Mouse (Mus musculus) cerebellum, adult (tissue): Measurements from ENCODE around the gene Bud31.
A peak's percentile ranks its signal among the peaks of the same experiment; 100 is the strongest.
"Not testable (repeated sequence)": the region's sequence is repeated elsewhere in the genome, so short reads cannot be mapped to it uniquely, and the experiment has no call there.

Experiments
- ATAC-seq: cut with Nextera tagmentation; 2 replicates; pipeline ENCODE4 v1.9.2; 2017; ENCODE audit warnings: mild to moderate bottlenecking, moderate library complexity, mixed read lengths; ENCODE audit not compliant: insufficient number of reproducible peaks, low FRiP score, low TSS enrichment

Gene Bud31

GRCm38 (mm10) chr5:145123396-145123795 lies 16.8 kb upstream of the Bud31 start:
- ATAC-seq, result no peak

- ATAC-seq, result no peak
Observed at GRCm38 (mm10) chr5:145126580-145126979, 13.6 kb upstream of the Bud31 start.

GRCm38 (mm10) chr5:145129124-145129523 lies 11.0 kb upstream of the Bud31 start:
- no peak for ATAC-seq

GRCm38 (mm10) chr5:145129773-145130172 lies 10.4 kb upstream of the Bud31 start:
- not testable (repeated sequence) for ATAC-seq

GRCm38 (mm10) chr5:145130191-145130590 lies 10.0 kb upstream of the Bud31 start:
- no peak for ATAC-seq

- no peak for ATAC-seq
Observed at GRCm38 (mm10) chr5:145130995-145131394, 9.2 kb upstream of the Bud31 start.

- not testable (repeated sequence) for ATAC-seq
Observed at GRCm38 (mm10) chr5:145133275-145133674, 6.9 kb upstream of the Bud31 start.

GRCm38 (mm10) chr5:145138836-145139235 lies 1.3 kb upstream of the Bud31 start:
- ATAC-seq, result no peak

- ATAC-seq, result no peak
Observed at GRCm38 (mm10) chr5:145140611-145141010, 449 bp downstream of the Bud31 start.

GRCm38 (mm10) chr5:145147748-145148147 lies 7.6 kb downstream of the Bud31 start:
- ATAC-seq, result no peak

- no peak for ATAC-seq
Observed at GRCm38 (mm10) chr5:145149294-145149693, 9.1 kb downstream of the Bud31 start.

GRCm38 (mm10) chr5:145152690-145153089 lies 12.5 kb downstream of the Bud31 start:
- no peak for ATAC-seq

- ATAC-seq, result no peak
Observed at GRCm38 (mm10) chr5:145161361-145161760, 21.2 kb downstream of the Bud31 start.

- ATAC-seq, result no peak
Observed at GRCm38 (mm10) chr5:145164710-145165109, 24.5 kb downstream of the Bud31 start.

- no peak for ATAC-seq
Observed at GRCm38 (mm10) chr5:145165184-145165583, 25.0 kb downstream of the Bud31 start.

GRCm38 (mm10) chr5:145166536-145167305 lies 26.6 kb downstream of the Bud31 start, which contains the start of the genes Ptcd1 and Cpsf4:
Gene Ptcd1, minus strand, starts transcription at chr5:145167108.
Gene Cpsf4, plus strand, starts transcription at chr5:145167213.
- ATAC-seq, result peak; percentile 95

- ATAC-seq, result no peak; the same call in 1 of the 2 replicates
Observed at GRCm38 (mm10) chr5:145167306-145167661, 27.1 kb downstream of the Bud31 start.

GRCm38 (mm10) chr5:145178461-145178980 lies 38.4 kb downstream of the Bud31 start:
- no peak for ATAC-seq

GRCm38 (mm10) chr5:145185244-145185643 lies 45.1 kb downstream of the Bud31 start:
- no peak for ATAC-seq

GRCm38 (mm10) chr5:145189416-145189815 lies 49.3 kb downstream of the Bud31 start:
- ATAC-seq, result no peak

- no peak for ATAC-seq
Observed at GRCm38 (mm10) chr5:145190373-145190772, 50.2 kb downstream of the Bud31 start.
